Mouse (Mus musculus): Measurements from ENCODE around the gene Samd4. TPM values are rescaled to one million over a fixed set of nuclear protein-coding genes. Genes with fewer than 3 reads are reported as not detected.

The Samd4 gene
- polyA plus RNA-seq, 1 experiment = 54.3 TPM

GRCm38 (mm10) chr14:46920496-46920895 is 37.8 kb downstream of the Samd4 start:
- H3K4me1 ChIP-seq (ENCODE audit: control insufficient read depth, insufficient read depth, low read length) = peaks cover 40% of the 10 kb centered on the region
- TF ChIP-seq POLR2A (IDR thresholded peaks at IDR 0.05; ENCODE audit: low read depth, low read length) = no peak
- no peak for TF ChIP-seq CTCF (IDR thresholded peaks at IDR 0.05; ENCODE audit: borderline replicate concordance, insufficient read depth, low read length)
- no peak overlapping the region for H3K27ac ChIP-seq (ENCODE audit: insufficient read depth, low read length)
- no peak overlapping the region for H3K4me3 ChIP-seq (ENCODE audit: insufficient read depth, low read length)

DNA sequence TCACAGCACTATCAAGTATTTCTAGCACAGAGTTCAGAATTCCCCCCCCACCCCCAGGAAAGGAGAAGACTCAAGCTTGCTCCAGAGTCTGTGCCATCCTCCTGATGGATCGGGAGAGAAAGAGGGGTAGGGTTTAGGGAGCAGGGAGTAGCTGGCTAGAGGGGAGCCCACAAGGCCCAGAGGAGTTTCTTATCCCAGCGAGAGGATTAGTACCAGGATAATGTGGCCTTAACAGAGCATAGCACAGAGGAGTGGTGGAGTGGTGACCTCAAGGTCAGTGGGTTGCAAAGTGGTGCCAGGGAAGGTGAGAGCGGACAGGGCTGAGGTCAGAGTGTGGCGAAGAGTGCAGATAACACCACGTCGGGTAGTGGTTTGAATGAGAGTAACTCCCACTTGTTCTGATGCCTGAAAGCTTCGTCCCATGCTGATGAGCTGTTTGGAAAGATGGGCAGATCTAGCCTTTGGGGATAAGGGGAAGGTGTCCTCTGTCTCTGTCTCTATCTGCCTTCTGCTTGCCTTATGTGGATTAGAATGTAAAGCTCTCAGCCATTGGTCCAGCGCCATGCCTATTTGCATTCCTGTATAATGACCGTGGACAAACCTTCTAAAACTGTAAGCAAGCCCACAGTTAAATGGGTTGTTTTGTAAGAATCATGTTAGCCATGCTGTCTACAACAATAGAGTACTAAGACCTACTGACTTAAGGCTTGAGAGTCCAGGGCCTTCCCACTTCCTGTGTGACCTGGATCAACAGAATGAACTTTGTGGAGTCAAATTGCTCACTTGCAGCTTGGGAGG is 38.7 kb downstream of the Samd4 start:
- H3K4me1 ChIP-seq (ENCODE audit: control insufficient read depth, insufficient read depth, low read length) = peaks cover 41% of the 10 kb centered on the region
- no peak for TF ChIP-seq CTCF (IDR thresholded peaks at IDR 0.05; ENCODE audit: borderline replicate concordance, insufficient read depth, low read length)
- TF ChIP-seq POLR2A (IDR thresholded peaks at IDR 0.05; ENCODE audit: low read depth, low read length) = no peak
- no peak overlapping the region for H3K4me3 ChIP-seq (ENCODE audit: insufficient read depth, low read length)
- peak overlapping the region; percentile 10; the same call in 1 of the 2 replicates for H3K27ac ChIP-seq (ENCODE audit: insufficient read depth, low read length)

- Histone ChIP-seq H3K4me3 (ENCODE audit: insufficient read depth, low read length) (no peak overlapping the region), H3K4me1 (ENCODE audit: control insufficient read depth, insufficient read depth, low read length) (peaks cover 41% of the 10 kb centered on the region), H3K27ac (ENCODE audit: insufficient read depth, low read length) (peak overlapping the region; percentile 87)
- no peak for TF ChIP-seq CTCF (IDR thresholded peaks at IDR 0.05; ENCODE audit: borderline replicate concordance, insufficient read depth, low read length)
Measured at GRCm38 (mm10) chr14:46923931-46924330, 41.3 kb downstream of the Samd4 start.

DNA sequence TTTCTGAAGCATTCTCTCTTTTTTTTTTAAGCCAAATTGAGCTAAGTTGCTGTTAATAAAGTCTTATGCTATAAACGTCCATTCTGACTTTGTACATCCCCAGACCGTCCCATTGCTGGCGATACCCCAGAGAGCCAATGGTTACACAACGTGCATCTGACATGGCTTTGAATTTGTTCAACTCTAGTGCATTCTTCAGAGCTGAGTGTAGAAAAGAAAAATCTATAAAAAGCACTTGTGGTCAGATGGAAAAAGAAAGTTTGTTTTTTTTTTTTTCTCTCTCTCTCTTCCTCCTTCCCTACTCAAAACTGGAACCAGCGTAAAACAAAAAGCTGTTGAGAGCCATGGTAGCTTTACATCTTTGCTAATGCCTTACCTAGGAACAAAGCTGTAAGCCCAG is 41.8 kb downstream of the Samd4 start:
- Histone ChIP-seq H3K4me1 (ENCODE audit: control insufficient read depth, insufficient read depth, low read length) (peaks cover 41% of the 10 kb centered on the region), H3K27ac (ENCODE audit: insufficient read depth, low read length) (peak overlapping the region; percentile 96), H3K4me3 (ENCODE audit: insufficient read depth, low read length) (no peak overlapping the region)
- TF ChIP-seq CTCF (IDR thresholded peaks at IDR 0.05; ENCODE audit: borderline replicate concordance, insufficient read depth, low read length) = no peak
- no peak for TF ChIP-seq POLR2A (IDR thresholded peaks at IDR 0.05; ENCODE audit: low read depth, low read length)

- H3K4me1 ChIP-seq (ENCODE audit: control insufficient read depth, insufficient read depth, low read length) = peaks cover 18% of the 10 kb centered on the region
- H3K4me3 ChIP-seq (ENCODE audit: insufficient read depth, low read length) = no peak overlapping the region
- H3K27ac ChIP-seq (ENCODE audit: insufficient read depth, low read length) = no peak overlapping the region
- no peak for TF ChIP-seq CTCF (IDR thresholded peaks at IDR 0.05; ENCODE audit: borderline replicate concordance, insufficient read depth, low read length)
- no peak for TF ChIP-seq POLR2A (IDR thresholded peaks at IDR 0.05; ENCODE audit: low read depth, low read length)
Measured at GRCm38 (mm10) chr14:46928556-46928955, 45.9 kb downstream of the Samd4 start.

- Histone ChIP-seq H3K4me3 (ENCODE audit: insufficient read depth, low read length) (no peak overlapping the region), H3K27ac (ENCODE audit: insufficient read depth, low read length) (no peak overlapping the region), H3K4me1 (ENCODE audit: control insufficient read depth, insufficient read depth, low read length) (peaks cover 6% of the 10 kb centered on the region; the same call in 1 of the 2 replicates)
- TF ChIP-seq POLR2A (IDR thresholded peaks at IDR 0.05; ENCODE audit: low read depth, low read length) = no peak
- TF ChIP-seq CTCF (IDR thresholded peaks at IDR 0.05; ENCODE audit: borderline replicate concordance, insufficient read depth, low read length) = no peak
Measured at GRCm38 (mm10) chr14:46932121-46932520, 49.5 kb downstream of the Samd4 start.

- Histone ChIP-seq H3K4me3 (ENCODE audit: insufficient read depth, low read length) (no peak overlapping the region), H3K4me1 (ENCODE audit: control insufficient read depth, insufficient read depth, low read length) (peaks cover 6% of the 10 kb centered on the region; the same call in 1 of the 2 replicates), H3K27ac (ENCODE audit: insufficient read depth, low read length) (peak overlapping the region; percentile 30; the same call in 1 of the 2 replicates)
- TF ChIP-seq POLR2A (IDR thresholded peaks at IDR 0.05; ENCODE audit: low read depth, low read length) (no peak), CTCF (IDR thresholded peaks at IDR 0.05; ENCODE audit: borderline replicate concordance, insufficient read depth, low read length) (no peak)
Measured at GRCm38 (mm10) chr14:46932708-46933107, 50.1 kb downstream of the Samd4 start.

DNA sequence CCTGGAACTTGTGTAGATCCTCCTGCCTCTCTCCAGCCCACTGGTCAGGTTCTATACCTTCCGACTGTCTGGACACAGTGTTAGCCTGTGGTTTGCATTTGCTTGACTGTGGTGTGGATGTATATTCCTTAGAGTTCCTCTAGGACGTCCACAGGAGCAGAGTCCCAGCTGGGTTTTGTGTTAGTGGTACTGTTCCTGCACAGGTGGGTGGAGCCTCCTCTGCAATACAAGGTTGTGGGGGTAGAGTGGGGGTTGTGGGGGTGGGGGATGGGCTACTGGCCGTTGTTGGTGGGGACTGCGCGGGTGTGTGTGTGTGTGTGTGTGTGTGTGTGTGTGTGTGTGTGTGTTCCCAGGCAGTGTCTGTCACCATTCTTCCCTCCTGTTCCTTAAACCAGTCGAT is 58.4 kb downstream of the Samd4 start:
- no peak overlapping the region for H3K4me3 ChIP-seq (ENCODE audit: insufficient read depth, low read length)
- TF ChIP-seq CTCF (IDR thresholded peaks at IDR 0.05; ENCODE audit: borderline replicate concordance, insufficient read depth, low read length) (no peak), POLR2A (IDR thresholded peaks at IDR 0.05; ENCODE audit: low read depth, low read length) (no peak)
- peaks cover 8% of the 10 kb centered on the region for H3K4me1 ChIP-seq (ENCODE audit: control insufficient read depth, insufficient read depth, low read length)
- no peak overlapping the region for H3K27ac ChIP-seq (ENCODE audit: insufficient read depth, low read length)

GRCm38 (mm10) chr14:46941896-46942812 is 59.5 kb downstream of the Samd4 start:
- Histone ChIP-seq H3K4me1 (ENCODE audit: control insufficient read depth, insufficient read depth, low read length) (peaks cover 8% of the 10 kb centered on the region), H3K27ac (ENCODE audit: insufficient read depth, low read length) (no peak overlapping the region; the same call in 1 of the 2 replicates), H3K4me3 (ENCODE audit: insufficient read depth, low read length) (no peak overlapping the region)
- no peak for TF ChIP-seq POLR2A (IDR thresholded peaks at IDR 0.05; ENCODE audit: low read depth, low read length)
- no peak for TF ChIP-seq CTCF (IDR thresholded peaks at IDR 0.05; ENCODE audit: borderline replicate concordance, insufficient read depth, low read length)
